Mouse (Mus musculus) kidney, adult 18-20 months (tissue): ENCODE data around the gene Elf4.

Experiments used
- DNase-seq: peaks from one replicate; pipeline ENCODE4 v3.0.0; 2021

Elf4 gene

DNA sequence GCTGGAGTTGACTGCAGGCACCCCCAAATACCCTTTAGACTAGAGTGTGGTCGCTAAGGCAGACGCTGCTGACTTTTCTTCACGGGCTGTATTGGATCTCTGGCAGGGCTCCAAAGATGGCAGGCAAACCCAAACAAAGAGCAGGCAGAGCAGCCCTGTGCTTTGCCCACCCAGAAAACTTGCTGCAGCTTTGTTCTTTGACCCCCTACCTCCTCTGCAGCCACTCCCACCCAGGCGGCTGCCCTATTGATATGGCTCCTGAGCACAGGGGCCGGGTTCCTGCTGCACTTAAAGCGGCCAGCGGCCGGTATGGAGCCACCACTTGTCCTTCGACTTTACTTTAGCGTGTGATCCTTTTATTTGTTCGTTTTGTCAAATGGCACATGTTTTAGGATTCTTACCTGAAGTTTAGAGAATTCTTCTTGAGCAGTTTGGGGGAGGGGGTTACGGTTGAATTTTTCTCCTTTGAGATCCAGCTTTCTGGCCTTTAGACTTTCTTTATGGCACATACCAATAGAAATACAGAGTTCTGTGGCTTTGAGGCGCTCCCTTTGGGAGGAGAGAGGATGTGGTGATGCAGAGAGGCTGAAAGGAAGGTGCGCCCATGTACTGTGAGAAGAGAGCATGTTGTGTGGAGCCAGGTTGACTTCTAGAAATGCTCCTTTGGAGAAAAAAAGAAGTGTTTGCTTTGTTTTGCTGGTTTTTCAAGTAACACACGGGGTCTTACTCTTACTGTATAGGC is 96.9 kb downstream of the Elf4 start:
- DNase-seq = no peak
